Mouse (Mus musculus) ES-Bruce4 (cell line): ENCODE measurements around the gene Map7d1.

Experiments used
- CTCF ChIP-seq: IDR thresholded peaks from one replicate; pipeline ENCODE4 v1.8.1; 2011; ENCODE audit warnings: low read depth, low read length
- POLR2A ChIP-seq: IDR thresholded peaks from one replicate; pipeline ENCODE4 v1.8.1; 2011; ENCODE audit warnings: low read length; ENCODE audit not compliant: insufficient read depth

GRCm38 (mm10) chr4:126277906-126278564, 21.9 kb upstream of the Map7d1 start:
- peak; percentile 86 for TF ChIP-seq CTCF
- TF ChIP-seq POLR2A: no peak
